Mouse (Mus musculus) neural tube, embryonic 12.5 days (tissue): ENCODE results near the gene Ptbp2. TPM values are rescaled to one million over a fixed set of nuclear protein-coding genes. Genes with fewer than 3 reads are reported as not detected.

ENCODE experiments used
- ATAC-seq: fragments of 200-750 bp; cut with Nextera tagmentation; 2 replicates; pipeline ENCODE4 v1.8.0; 2017; ENCODE audit warnings: low read depth, mild to moderate bottlenecking, moderate TSS enrichment, moderate library complexity; ENCODE audit not compliant: low FRiP score
- H3K27ac ChIP-seq: fragments of 300-500 bp; sonication (generic); 2 replicates; pipeline ENCODE4 v1.5.1; 2016
- H3K27me3 ChIP-seq: fragments of 300-500 bp; sonication (generic); replicated peaks from 2 replicates; pipeline ENCODE4 v1.6.1; 2016; ENCODE audit warnings: mild to moderate bottlenecking
- H3K36me3 ChIP-seq: fragments of 300-500 bp; sonication (generic); 2 replicates; pipeline ENCODE4 v1.6.1; 2016; ENCODE audit warnings: mild to moderate bottlenecking
- H3K4me1 ChIP-seq: fragments of 300-500 bp; sonication (generic); 2 replicates; pipeline ENCODE4 v1.6.1; 2016
- H3K4me2 ChIP-seq: fragments of 300-500 bp; sonication (generic); replicated peaks from 2 replicates; pipeline ENCODE4 v1.6.1; 2016; ENCODE audit warnings: mild to moderate bottlenecking
- H3K4me3 ChIP-seq: fragments of 300-500 bp; sonication (generic); 2 replicates; pipeline ENCODE4 v1.5.1; 2016
- H3K9ac ChIP-seq: fragments of 300-500 bp; sonication (generic); 2 replicates; pipeline ENCODE4 v1.6.1; 2016; ENCODE audit warnings: mild to moderate bottlenecking
- H3K9me3 ChIP-seq: fragments of 300-500 bp; sonication (generic); 2 replicates; pipeline ENCODE4 v1.6.1; 2016; ENCODE audit warnings: mild to moderate bottlenecking
- WGBS: fragments of 180-500 bp; shearing (Covaris S2); methylation state at CpG from one replicate; pipeline ENCODE4 v1.1.7; 2016; 5-methylcytosine and 5-hydroxymethylcytosine counted together
- polyA plus RNA-seq: library from polyadenylated mRNA; unstranded; fragments of >200 nt; fragmentation: Nextera tagmentation; extraction: Ambion mirVana; gene quantifications from 2 replicates; pipeline ENCODE4 v1.2.1, GENCODE M21; 2016

Gene Ptbp2
- 297 and 316 TPM in 2 replicates for polyA plus RNA-seq

DNA sequence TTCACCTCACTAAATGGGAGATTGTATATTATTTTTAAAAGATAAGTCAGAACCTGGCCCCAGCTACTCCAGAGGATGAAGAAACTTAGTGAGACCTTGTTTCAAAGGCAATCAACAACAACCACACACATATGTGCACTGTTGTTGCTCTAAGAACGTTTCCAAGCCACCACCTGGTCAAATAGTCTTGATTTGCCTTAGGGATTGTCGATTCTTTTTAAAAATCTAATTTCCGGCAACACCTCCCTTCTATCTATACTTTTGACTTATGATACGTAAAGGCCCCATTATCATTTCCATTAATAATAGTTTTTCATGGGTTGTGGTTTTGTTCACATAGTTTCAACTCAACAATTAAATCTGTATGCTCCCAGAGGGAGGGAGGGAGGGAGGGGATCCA lies at the start of gene Ptbp2:
Ptbp2 (minus strand) TSS at position 101 of the 400 bp plus-strand sequence.
- Histone ChIP-seq H3K27me3 (no peaks in the 10 kb centered on the region), H3K9me3 (no peaks in the 10 kb centered on the region), H3K4me1 (peaks cover 8% of the 10 kb centered on the region), H3K4me2 (peak within 1 kb of the TSS; percentile 61), H3K27ac (peak within 1 kb of the TSS; percentile 99), H3K9ac (peak within 1 kb of the TSS; percentile 100), H3K4me3 (peak within 1 kb of the TSS; percentile 98), H3K36me3 (peaks cover under 1% of the 10 kb centered on the region; the same call in 1 of the 2 replicates)
- WGBS, result 90% methylated on average over 4 of the region's 4 CpGs
- no peak for ATAC-seq

DNA sequence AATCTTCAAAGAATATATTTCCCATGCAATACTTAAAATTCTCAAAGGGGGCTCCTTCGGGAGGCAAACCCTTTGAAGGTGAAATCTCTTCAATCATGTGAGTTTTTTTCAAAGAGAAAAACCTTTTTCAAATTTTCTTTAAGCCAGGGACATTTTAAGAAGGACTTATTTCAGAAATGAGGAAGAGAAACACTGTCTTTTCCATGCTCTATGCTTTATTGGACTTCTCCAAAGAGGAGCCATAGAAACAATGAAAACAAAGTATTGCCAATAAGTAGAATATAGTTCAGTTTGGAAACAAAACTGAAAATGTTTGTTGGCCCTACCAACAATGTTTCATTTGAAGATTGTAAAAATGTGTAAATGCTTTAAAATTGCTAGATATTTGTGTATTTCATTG lies 30.4 kb upstream of the Ptbp2 start:
- Histone ChIP-seq H3K9ac (no peak overlapping the region), H3K27me3 (no peaks in the 10 kb centered on the region), H3K27ac (no peak overlapping the region), H3K36me3 (no peaks in the 10 kb centered on the region), H3K4me1 (no peaks in the 10 kb centered on the region), H3K9me3 (no peaks in the 10 kb centered on the region), H3K4me3 (no peak overlapping the region), H3K4me2 (no peak overlapping the region)
- no peak for ATAC-seq
- WGBS, result 82% methylated on average over 1 of the region's 1 CpGs

DNA sequence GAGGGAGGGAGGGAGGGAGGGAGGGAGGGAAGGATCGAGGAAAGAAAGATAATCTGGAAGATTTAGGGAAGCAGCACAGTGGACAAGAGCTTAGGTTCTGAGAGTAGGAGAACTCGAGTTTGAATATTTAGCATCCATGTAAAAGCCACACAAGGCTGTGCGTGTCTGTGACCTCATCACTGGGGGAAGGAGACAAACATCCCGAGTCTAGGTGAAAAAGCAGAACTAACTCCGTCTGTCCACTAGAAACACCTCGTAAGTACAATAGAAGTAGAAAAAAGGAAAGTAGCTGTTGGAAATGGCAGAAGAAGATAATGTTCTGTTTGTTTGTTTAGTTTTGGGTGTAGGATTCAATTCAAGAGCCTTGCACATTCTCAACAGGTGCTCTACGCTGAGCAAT lies 21.9 kb upstream of the Ptbp2 start:
- no peak for ATAC-seq
- 81% methylated on average over 7 of the region's 7 CpGs for WGBS

DNA sequence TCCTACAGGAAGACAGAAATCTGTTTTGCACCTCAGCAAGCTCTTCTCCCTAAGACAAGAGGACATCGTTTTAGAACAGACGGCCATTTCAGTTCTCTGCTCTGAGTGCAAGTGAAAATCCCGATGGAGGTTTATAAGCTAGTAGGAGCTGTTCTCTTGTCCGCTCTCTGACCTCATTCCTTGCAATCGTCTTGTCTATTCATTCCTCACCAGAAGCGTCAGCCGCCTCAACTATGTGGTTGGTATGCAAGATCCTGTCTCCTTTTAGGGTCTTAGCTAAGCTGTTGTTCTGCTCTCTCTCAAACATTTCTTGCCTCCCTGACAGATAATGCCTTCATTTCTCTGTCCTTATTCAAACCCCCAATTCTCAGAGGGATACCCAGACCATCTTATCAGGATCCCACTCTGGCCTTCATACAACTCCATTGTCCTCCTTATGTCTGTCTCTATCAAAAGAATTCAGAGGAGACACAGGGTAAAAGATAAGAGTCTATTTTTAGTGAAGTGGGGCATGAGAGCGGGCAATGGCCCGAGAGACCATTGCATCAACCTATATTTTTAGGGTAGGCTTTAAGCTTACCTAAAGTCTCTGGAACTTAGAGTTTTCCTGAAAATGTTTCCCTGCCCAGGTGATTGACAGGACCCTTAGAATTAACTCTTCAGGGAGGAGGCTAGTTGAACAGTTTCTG lies 10.6 kb upstream of the Ptbp2 start:
- no peak for ATAC-seq
- H3K27ac ChIP-seq, result no peak overlapping the region
- 89% methylated on average over 9 of the region's 9 CpGs for WGBS
- no peak overlapping the region for H3K9ac ChIP-seq
- no peaks in the 10 kb centered on the region for H3K36me3 ChIP-seq
- 0 out of 2 replicates have a peak, but pooled peaks cover 4% of the 10 kb centered on the region for H3K9me3 ChIP-seq
- no peaks in the 10 kb centered on the region for H3K4me1 ChIP-seq
- no peak overlapping the region for H3K4me2 ChIP-seq
- no peak overlapping the region for H3K4me3 ChIP-seq
- no peaks in the 10 kb centered on the region for H3K27me3 ChIP-seq

More for the DNA sequence above, 21.9 kb upstream of the Ptbp2 start:
- no peaks in the 10 kb centered on the region for H3K27me3 ChIP-seq
- H3K27ac ChIP-seq, result no peak overlapping the region
- H3K36me3 ChIP-seq, result no peaks in the 10 kb centered on the region
- no peak overlapping the region for H3K4me2 ChIP-seq
- H3K4me1 ChIP-seq, result no peaks in the 10 kb centered on the region
- H3K4me3 ChIP-seq, result no peak overlapping the region
- H3K9ac ChIP-seq, result no peak overlapping the region
- no peaks in the 10 kb centered on the region for H3K9me3 ChIP-seq

DNA sequence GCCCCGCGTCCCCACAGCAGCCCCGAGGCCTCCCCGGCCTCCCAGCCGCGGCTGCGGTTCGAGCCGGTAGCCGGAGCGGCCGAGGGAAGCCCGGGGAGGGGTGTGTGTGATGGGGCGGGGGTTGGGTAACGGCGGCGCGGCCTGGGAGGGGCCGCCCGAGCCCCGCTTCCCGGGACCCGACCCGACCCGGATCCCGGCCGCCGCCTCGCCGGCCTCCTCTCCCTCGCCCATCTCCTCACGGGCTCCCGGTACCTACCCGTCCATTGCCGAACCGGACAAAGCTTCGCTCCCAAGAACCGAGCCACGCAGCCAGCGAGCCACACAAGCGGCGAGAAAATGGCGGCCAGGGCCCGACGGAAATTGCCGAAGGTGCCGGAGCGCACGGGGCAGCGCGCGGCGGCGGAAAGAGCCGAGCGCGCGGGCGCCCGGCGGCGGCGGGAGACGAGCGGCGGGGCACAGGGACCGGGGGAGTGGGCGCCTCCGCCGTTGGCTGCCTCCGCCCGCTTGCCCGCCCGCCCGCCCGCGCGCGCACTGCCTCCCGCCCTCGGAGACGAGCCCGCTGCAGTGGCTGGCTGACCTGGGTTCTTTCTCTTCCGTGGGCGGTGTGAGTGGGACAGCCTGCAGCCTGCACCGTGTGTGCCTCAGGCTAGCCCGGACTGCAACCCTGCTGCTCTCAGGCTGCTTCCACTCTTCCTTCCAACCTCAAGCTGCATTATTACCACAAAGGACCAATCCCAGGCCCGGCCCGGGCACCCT lies 1.1 kb downstream of the Ptbp2 start:
- Histone ChIP-seq H3K9ac (peak overlapping the region; percentile 100), H3K4me3 (peak overlapping the region; percentile 98), H3K27ac (peak overlapping the region; percentile 99), H3K27me3 (no peaks in the 10 kb centered on the region), H3K4me2 (peak overlapping the region; percentile 61), H3K36me3 (peaks cover 11% of the 10 kb centered on the region; the same call in 1 of the 2 replicates), H3K9me3 (no peaks in the 10 kb centered on the region), H3K4me1 (peaks cover 17% of the 10 kb centered on the region)
- peak; percentile 94 for ATAC-seq
- under 1% methylated on average over 85 of the region's 89 CpGs for WGBS

DNA sequence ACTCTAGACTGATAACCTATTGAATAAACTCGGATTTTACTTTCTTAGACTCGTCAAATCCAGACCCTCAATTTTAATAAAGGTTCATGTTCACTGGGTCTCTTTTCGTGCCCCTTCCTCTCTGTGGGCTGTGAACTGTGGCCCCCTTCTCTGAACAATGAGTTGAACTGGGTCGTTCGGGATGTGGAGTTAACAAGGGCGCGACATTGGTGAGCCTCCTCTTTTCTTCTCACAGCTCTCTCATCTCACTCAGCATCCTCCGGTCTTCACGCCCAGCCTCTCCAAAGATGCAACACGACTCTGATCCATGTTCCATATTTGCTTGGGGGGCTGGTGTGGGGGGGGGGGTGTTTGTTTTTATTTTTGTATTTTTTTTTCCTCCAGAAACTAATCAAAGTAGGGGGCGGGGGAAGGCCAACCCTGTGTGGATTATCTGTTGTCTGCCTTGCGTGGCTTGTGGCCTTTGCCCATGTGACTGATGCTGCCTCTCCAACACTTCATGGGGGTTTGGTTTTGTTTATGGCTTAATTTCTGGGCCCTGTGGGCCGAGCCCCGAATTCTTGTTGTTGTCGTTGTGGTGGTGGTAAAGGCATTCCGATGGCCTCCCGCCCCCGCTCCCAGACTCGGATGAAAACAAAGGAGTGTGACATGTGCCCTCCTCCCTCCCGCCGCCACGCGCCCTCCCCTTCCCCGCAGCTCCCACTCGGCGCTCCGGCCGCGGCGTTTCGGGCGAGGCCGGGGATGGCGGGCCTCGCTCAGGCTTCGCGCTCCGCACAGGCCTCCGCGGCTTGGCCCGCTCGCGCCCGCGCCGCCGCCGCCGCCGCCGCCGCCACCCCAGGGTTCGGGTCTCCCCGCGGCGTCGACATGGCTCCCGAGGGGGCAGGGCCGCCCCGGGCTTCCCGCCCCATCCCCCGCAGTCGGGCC lies 2.0 kb downstream of the Ptbp2 start:
- H3K9me3 ChIP-seq, result no peaks in the 10 kb centered on the region
- peak; percentile 76 for ATAC-seq
- H3K4me1 ChIP-seq, result peaks cover 17% of the 10 kb centered on the region
- H3K4me3 ChIP-seq, result peak overlapping the region; percentile 98
- H3K27me3 ChIP-seq, result no peaks in the 10 kb centered on the region
- H3K4me2 ChIP-seq, result peak overlapping the region; percentile 61
- WGBS, result under 1% methylated on average over 62 of the region's 63 CpGs
- H3K27ac ChIP-seq, result peak overlapping the region; percentile 99
- peak overlapping the region; percentile 100 for H3K9ac ChIP-seq
- H3K36me3 ChIP-seq, result peaks cover 11% of the 10 kb centered on the region; the same call in 1 of the 2 replicates

DNA sequence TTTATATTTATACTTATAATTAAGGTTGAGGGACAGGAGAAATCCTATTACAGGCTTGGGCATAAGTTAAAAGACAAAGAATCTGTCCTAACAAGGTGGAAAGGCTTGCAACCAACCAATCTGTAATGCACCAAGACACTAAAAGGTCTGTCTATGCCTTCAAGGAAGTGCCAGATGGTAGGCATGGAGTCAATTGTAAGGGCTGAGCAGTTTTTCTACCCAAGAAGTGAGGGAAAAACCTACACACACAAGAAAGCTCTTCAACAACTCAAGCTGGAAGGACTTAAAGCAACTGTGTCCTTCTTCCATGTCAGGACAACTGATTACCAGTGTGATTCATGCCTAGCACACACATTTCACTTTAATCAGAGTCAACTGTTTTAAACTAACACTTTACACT lies 3.4 kb downstream of the Ptbp2 start:
- Histone ChIP-seq H3K27ac (no peak overlapping the region), H3K27me3 (no peaks in the 10 kb centered on the region), H3K9ac (no peak overlapping the region), H3K4me1 (peaks cover 17% of the 10 kb centered on the region), H3K36me3 (peaks cover 11% of the 10 kb centered on the region; the same call in 1 of the 2 replicates), H3K9me3 (no peaks in the 10 kb centered on the region), H3K4me3 (peak overlapping the region; percentile 24; the same call in 1 of the 2 replicates), H3K4me2 (peak overlapping the region; percentile 61)
- no peak for ATAC-seq

DNA sequence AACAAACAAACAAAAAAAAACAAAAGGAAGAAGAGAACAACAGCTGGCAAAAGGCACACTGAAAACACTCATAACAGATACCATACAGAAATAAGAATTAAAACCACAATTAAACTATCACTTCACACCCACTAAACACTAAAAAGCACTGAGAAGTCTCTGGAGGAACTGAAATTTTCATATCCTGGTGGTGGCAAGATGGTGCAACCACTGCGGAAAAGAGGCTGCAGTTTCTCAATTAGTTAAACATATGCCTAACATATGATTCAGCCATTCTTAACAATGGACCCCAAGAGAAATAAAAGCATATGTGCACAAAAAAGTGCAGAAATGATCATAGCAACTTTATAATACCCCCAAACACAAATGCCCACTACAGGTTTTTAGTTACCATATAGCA lies 5.0 kb downstream of the Ptbp2 start:
- ATAC-seq, result no peak

DNA sequence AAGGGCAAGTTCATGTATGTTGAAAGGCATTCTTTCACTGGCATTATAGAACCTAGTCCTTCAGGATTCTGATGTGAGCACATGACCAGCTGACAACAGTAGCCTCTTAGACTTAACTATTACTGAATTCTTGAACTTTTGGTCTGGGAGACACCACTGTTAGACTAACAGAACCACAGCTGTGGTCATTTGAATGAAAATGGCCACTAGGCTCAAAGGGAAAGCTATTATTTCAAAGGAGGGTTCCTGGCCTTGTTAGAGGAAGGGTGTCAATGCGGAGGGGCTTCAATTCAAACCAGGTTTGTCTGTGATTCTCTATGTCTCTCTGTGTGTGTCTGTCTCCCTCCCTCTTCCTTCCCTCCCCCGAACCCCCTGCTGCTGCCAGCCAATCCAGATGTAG lies 5.8 kb downstream of the Ptbp2 start:
- H3K4me2 ChIP-seq, result peak overlapping the region; percentile 12; the same call in 1 of the 2 replicates
- H3K4me1 ChIP-seq, result peaks cover 17% of the 10 kb centered on the region
- H3K27ac ChIP-seq, result no peak overlapping the region
- WGBS, result 53% methylated on average over 2 of the region's 2 CpGs
- peaks cover 11% of the 10 kb centered on the region; the same call in 1 of the 2 replicates for H3K36me3 ChIP-seq
- ATAC-seq, result no peak
- H3K27me3 ChIP-seq, result no peaks in the 10 kb centered on the region
- H3K9me3 ChIP-seq, result no peaks in the 10 kb centered on the region
- H3K9ac ChIP-seq, result no peak overlapping the region
- H3K4me3 ChIP-seq, result no peak overlapping the region

More for the DNA sequence above, 5.0 kb downstream of the Ptbp2 start:
- Histone ChIP-seq H3K4me1 (peaks cover 17% of the 10 kb centered on the region), H3K4me2 (peak overlapping the region; percentile 38), H3K4me3 (no peak overlapping the region), H3K27me3 (no peaks in the 10 kb centered on the region), H3K9ac (no peak overlapping the region), H3K9me3 (no peaks in the 10 kb centered on the region), H3K27ac (no peak overlapping the region), H3K36me3 (peaks cover 11% of the 10 kb centered on the region; the same call in 1 of the 2 replicates)
- WGBS, result 88% methylated on average over 1 of the region's 1 CpGs

DNA sequence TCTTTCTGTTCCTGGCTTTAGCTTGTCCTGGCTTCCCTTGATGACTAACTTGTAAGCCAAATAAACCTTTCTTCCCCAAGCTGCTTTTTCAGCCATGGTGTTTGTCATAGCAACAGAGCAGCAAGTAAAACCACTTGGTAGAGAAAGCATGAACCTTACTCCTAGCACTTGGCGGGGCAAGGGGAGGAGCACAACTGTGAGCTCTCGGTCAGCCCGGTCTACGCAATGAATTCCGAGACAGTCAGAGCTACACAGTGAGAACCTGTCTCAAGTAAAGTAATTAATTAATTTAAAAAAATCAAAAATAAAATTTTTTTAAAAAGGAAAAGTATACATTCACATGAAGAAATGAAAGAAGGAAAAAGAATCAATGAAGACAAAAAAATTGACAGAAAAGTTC lies 8.1 kb downstream of the Ptbp2 start:
- ATAC-seq, result no peak
- H3K9me3 ChIP-seq, result no peaks in the 10 kb centered on the region
- H3K27me3 ChIP-seq, result no peaks in the 10 kb centered on the region

DNA sequence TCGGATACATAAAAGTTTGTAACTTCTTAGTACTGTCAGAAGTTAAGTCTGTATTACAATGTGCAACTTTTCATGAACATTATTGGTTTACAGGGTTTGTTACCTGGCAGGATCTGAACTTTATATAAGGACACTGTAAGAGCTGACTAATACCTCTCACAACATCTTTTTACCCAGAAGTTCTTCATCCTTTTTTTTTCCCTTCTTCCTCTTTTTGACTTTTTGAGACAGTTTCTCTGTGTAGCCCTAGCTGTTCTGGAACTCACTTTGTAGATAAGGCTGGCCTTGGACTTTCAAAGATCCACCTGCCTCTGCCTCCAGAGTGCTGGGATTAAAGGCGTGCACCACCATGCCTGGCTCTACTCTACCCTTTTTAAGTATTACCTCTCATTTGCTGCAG lies 11.5 kb downstream of the Ptbp2 start:
- Histone ChIP-seq H3K27ac (no peak overlapping the region), H3K36me3 (peaks cover 6% of the 10 kb centered on the region; the same call in 1 of the 2 replicates), H3K4me1 (no peaks in the 10 kb centered on the region), H3K9ac (no peak overlapping the region), H3K9me3 (no peaks in the 10 kb centered on the region), H3K4me2 (no peak overlapping the region), H3K4me3 (no peak overlapping the region), H3K27me3 (no peaks in the 10 kb centered on the region)
- ATAC-seq, result no peak
- 93% methylated on average over 2 of the region's 2 CpGs for WGBS

More for the DNA sequence above, 8.1 kb downstream of the Ptbp2 start:
- Histone ChIP-seq H3K9ac (no peak overlapping the region), H3K4me1 (peaks cover 17% of the 10 kb centered on the region), H3K27ac (no peak overlapping the region), H3K36me3 (peaks cover 11% of the 10 kb centered on the region; the same call in 1 of the 2 replicates), H3K4me2 (no peak overlapping the region), H3K4me3 (no peak overlapping the region)
- WGBS, result 93% methylated on average over 5 of the region's 5 CpGs
